Mouse (Mus musculus) cortical plate, adult 2 months (tissue): ENCODE results near the gene Zfp60.

ENCODE experiments used
- CTCF ChIP-seq: fragments of 200-500 bp; IDR thresholded peaks from 2 replicates; pipeline ENCODE4 v1.5.1; 2011; ENCODE audit warnings: mild to moderate bottlenecking, control low read depth, low read length; ENCODE audit not compliant: insufficient read depth; ENCODE audit errors: extremely low read depth
- POLR2A ChIP-seq: fragments of 200-500 bp; IDR thresholded peaks from 2 replicates; pipeline ENCODE4 v1.6.1; 2011; ENCODE audit warnings: mild to moderate bottlenecking, low read length, control low read depth; ENCODE audit not compliant: insufficient read depth; ENCODE audit errors: extremely low read depth

- TF ChIP-seq POLR2A, result no peak
- no peak for TF ChIP-seq CTCF
Observed at GRCm38 (mm10) chr7:27802986-27803385, 71.8 kb downstream of the Zfp60 start.
